Mouse (Mus musculus) small intestine, adult 2 months (tissue): ENCODE data around the gene Stk10.

Experiments used
- CTCF ChIP-seq: fragments of 200-500 bp; IDR thresholded peaks from 2 replicates; pipeline ENCODE4 v1.5.1; 2012; ENCODE audit warnings: low read depth, mild to moderate bottlenecking, control low read depth, inconsistent platforms, low read length, moderate library complexity, mixed read lengths; ENCODE audit not compliant: insufficient replicate concordance, insufficient read length; ENCODE audit errors: extremely low read depth
- POLR2A ChIP-seq: fragments of 200-500 bp; IDR thresholded peaks from 2 replicates; pipeline ENCODE4 v1.6.1; 2012; ENCODE audit warnings: low read depth, mild to moderate bottlenecking, control low read depth, inconsistent platforms, low read length, moderate library complexity

DNA sequence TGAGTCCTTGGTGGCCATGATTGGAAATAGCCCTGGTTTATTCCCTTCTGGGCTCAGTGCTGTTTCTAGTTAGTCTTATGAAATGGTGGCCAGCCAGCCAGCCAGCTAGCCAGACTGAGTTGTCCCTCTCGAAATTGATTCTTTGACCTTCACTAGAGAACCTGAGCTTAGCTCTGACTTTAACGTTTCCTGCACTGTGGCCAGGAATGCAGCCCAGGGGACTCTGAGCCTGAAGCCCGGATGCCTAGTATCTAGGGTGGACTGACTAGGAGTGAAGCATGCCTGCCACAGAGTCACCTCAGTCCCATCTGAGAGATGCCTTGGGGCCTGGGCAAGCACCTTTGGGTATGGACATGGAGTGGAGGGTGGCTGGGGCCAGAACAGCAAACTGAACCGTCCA, 31.5 kb downstream of the Stk10 start:
- TF ChIP-seq POLR2A = no peak
- no peak for TF ChIP-seq CTCF
